Mouse (Mus musculus) frontal cortex, postnatal 10 days (tissue): ENCODE measurements around the gene Agtpbp1.
"Not testable (repeated sequence)": the region's sequence is repeated elsewhere in the genome, so short reads cannot be mapped to it uniquely, and the experiment has no call there.

Experiments
- DNase-seq, 2 experiments: peaks; one replicate each; pipeline ENCODE4 v3.0.0; 2022; ENCODE audit warnings: low spot score in 2 of 2, mixed read lengths in 1 of 2

Gene Agtpbp1

GRCm38 (mm10) chr13:59584947-59585647 is at the start of gene Agtpbp1, which contains the start of gene Naa35:
Gene Agtpbp1 (minus strand): TSS chr13:59585227.
Gene Naa35 (plus strand): TSS chr13:59585259.
- DNase-seq: peak; percentile 98 to 100

DNA sequence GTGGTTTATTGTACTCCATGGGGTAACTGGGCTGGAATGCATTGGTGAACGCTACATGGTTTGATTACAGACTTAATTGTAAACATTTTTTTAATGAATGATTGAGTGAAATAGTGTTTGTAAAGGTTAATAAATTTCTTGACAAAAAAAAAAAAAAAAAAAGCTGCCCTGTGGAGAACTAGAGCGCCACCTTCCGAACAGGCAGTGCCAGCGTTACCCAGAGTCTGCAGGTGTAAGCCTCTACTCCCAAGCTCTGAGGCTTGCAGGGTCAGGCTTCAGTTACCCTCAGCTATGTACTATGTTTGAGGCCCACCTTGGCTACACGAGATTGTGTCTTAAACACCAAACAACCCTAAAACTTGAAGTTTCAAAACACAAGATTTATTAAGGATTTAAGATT is 49.6 kb upstream of the Agtpbp1 start:
- no peak for DNase-seq

DNA sequence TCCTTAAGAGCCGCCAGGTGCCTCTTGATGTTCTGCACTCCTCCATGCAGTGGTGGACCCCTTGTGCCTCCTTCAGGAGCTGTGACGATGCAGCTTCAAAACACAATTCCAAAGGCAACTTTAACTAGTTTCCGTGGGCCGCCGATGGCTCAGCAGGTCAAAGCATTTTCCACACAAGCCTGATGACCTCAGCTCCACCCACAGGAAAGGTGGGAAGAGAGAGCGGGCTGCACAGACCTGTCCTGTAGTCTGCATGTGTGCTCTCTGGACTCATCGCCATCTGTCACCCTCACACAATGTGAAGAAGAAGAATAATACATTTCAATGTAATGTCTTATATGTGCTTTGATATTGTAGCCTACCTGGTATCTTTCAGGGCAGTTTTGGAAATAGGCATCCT is 41.7 kb upstream of the Agtpbp1 start:
- no peak for DNase-seq

- DNase-seq: no peak
Observed at GRCm38 (mm10) chr13:59624903-59625302, 39.9 kb upstream of the Agtpbp1 start.

GRCm38 (mm10) chr13:59624389-59624788 is 39.4 kb upstream of the Agtpbp1 start:
- DNase-seq: no peak

GRCm38 (mm10) chr13:59621643-59622489 is 36.8 kb upstream of the Agtpbp1 start:
- DNase-seq: no peak

GRCm38 (mm10) chr13:59618463-59618862 is 33.4 kb upstream of the Agtpbp1 start:
- DNase-seq: no peak

DNA sequence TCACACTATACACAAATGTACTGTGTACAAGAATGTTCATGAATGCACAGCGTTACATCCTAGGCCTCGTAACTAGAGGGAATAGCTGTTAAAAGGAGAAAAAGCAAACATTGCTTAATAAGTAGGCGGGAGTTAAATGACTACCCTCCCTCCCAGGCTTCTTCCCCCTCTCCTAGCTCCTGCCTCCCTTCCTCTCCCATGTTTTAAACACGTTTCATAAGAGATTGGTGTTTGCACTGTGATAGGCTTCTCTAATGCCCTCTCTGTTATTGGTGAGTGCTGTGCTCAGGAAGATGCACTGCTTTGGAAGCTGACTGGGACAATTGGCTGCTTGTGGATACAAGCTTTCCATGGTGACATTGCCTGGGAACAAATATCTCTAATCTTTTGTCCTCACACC is 30.5 kb upstream of the Agtpbp1 start:
- DNase-seq: no peak

- no peak for DNase-seq
Observed at GRCm38 (mm10) chr13:59615152-59615551, 30.1 kb upstream of the Agtpbp1 start.

DNA sequence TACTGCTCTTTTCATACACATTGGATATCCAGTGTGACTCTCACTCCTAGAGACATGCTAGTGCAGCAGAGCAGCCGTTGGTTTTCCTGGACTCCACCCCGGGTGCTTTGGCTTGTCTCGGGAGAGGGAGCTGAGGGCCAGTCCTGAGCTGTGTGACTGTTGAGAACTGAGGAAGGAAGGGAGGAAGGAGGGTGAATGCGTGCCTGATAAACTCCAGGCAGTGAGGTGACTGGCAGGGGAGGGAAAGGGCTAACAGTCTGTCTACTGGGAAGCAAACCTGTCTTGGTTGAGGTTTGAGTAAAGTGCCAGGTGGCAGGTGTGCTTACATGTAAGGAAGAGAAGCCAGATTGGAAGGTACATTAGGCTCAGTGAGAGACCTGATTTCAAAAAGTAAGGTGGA is 28.8 kb upstream of the Agtpbp1 start:
- no peak for DNase-seq

- DNase-seq: no peak
Observed at GRCm38 (mm10) chr13:59610437-59610836, 25.4 kb upstream of the Agtpbp1 start.

DNA sequence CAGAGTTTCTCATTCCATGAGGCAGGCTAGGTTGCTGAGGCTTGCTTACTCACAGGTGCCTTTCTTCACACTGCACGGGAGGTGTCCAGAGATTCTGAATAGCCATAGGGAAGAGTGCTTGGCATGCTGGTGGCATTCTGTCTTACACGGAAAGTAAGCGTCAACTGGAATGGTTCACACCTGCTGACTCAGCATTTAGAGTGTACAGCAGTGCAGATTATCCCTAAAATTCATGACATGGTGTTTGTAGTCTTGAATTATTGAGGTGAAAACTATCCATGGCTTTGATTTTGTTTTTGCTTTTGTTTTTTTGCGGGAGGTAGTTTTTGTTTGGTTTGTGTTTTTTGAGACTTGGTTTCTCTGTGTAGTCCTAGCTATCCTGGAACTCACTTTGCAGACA is 24.9 kb upstream of the Agtpbp1 start:
- no peak for DNase-seq

DNA sequence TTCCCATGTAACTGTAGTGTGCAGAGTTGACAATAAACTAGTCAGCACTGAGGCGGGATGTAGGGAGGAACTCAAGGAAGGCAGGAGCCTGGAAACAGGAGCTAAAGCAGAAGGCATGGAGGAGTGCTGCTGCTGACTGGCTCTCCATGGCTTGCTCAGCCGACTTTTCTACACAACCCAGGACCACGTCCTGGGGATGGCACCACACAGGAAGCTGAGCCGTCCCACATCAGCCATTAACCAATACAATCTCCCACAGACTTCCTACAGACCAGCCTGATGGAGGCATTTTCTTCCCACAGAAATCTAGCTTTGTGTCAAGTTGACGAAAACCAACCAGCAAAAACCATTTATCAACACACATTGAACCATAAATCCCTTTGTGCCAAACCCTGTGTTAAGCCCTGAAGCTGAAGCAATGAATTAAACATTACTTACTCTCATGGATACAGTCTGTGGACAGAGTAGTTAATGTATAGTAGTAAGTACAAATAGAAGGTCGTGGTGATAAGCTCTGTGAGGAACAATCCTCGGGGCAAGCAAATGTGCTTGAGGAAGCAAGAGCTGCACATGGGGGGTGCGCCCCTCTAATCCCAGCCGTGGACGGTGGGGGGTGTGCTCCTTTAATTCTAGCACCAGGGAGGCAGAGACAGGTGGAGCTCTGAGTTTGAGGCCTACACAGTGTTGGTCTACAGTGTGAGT is 20.3 kb upstream of the Agtpbp1 start:
- no peak for DNase-seq

DNA sequence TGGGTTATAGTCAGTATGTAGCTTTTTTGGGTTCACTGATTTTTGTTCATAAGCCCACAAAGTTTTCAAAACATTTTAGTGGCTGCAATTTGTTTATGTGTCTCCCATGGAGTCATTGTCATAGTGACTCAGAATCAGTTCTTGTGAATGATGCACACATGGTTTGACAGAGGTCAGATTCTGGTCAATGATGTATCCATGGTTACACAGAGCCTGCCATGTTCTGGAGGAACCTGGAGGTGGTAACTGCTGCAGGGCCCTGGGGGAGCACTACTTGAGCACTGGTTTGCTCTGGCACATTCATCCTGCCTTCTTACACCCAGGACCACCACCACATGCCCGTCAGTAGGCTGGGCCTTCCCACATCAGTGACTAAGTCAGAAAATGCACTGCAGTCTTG is 19.5 kb upstream of the Agtpbp1 start:
- DNase-seq: no peak

DNA sequence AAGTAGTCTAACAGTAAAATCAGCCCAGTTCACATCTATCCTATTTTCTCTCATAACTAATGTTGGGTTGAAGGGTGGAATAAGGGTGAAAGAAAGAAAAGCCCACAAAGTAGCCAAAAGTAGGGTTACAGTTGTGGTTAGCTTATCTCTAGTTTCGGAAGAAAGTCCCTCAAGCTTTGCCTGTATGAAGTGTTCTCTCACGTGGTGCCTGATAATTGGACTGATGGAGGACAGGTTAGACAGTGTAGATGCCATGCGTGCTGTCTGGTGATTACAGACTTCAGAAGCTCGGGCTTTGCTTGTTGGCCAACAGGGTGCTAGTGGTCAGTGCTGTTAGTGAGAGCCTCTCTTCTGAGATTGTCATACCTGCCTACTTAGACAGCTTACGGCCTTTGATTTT is 18.1 kb upstream of the Agtpbp1 start:
- DNase-seq: no peak

GRCm38 (mm10) chr13:59592630-59593029 is 7.6 kb upstream of the Agtpbp1 start:
- no peak for DNase-seq

DNA sequence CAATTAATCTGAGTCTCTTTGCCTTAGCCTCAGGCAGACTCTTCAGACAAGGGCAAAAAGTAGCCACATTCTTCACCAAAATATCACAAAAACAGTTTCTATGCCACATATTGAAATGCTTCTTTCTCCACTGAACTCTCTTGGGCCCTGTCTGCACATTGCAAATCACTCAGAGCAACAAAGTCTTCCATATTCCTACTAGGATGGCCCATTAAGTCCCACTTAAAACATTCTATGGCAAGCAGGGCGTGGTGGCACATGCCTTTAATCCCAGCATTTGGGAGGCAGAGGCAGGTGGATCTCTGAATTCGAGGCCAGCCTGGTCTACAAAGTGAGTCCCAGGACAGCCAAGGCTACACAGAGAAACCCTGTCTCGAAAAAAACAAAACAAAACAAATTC is 7.0 kb upstream of the Agtpbp1 start:
- not testable (repeated sequence) for DNase-seq

DNA sequence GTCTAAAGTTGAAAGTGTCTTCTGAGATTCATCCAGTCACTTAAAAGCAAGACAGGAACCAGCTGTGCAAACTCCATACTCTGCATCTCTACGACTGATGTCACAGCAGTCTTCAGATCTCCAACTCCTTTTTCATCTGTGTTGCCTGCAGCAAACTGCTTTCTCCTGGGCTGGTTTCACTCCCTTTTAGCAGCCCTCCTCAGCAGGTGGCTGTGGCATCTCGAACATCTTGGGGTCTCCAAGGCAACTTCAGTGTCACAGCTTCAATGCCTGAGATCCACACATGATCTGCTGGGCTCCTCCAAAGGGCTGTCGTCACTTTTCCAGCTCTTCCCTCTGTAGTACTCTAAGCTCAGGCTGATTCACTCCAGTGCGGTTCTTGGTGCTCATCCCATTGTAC is 5.7 kb upstream of the Agtpbp1 start:
- DNase-seq: no peak

GRCm38 (mm10) chr13:59589672-59590071 is 4.6 kb upstream of the Agtpbp1 start:
- no peak for DNase-seq

DNA sequence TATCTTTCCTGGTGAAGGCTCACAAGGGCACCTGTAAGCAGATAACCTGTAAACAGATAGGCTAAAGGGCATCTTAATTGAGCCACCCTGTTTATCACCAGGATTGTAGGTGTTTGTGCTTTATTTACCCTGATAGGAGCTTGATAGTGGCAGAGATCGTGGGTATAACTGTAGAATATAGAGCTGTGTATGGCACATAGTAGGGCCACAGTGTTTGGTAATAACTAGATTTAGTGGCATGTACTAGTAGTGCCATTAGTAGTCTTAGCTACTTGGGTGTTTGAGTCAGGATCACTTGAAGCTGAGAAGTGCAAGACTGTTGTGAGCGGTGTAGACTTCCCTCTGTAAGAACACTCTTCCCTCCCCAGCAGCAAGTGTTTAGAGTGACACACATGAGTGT is 2.2 kb upstream of the Agtpbp1 start:
- no peak for DNase-seq

- DNase-seq: peak in 1 of 2 experiments; percentile 56
Observed at GRCm38 (mm10) chr13:59585648-59586005, 600 bp upstream of the Agtpbp1 start.

DNA sequence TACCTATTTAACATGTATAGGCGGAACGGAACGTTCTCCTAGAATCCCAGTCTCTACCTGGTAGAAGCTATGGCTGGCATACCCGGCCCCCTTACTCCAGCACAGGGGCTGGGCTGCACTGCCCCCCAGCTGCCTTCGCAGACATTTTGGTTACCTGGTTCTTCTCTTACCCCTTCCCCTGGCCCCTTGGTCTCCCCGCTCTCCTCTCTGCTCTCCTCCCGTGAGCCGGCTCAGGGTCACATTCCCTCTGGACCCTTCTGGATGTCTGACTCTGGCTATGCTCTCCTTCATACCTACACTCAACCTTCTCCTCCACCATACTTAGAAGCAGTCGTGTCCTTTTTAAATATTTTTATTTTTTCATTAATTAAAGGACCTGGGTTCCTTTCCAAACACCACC is 546 bp downstream of the Agtpbp1 start:
- peak; percentile 30 to 44 for DNase-seq

GRCm38 (mm10) chr13:59580954-59581353 is 4.1 kb downstream of the Agtpbp1 start:
- DNase-seq: no peak
